Mouse (Mus musculus) olfactory bulb, adult 2 months (tissue): ENCODE measurements around the gene Man2a2.

Experiments used
- CTCF ChIP-seq: fragments of 200-500 bp; IDR thresholded peaks from 2 replicates; pipeline ENCODE4 v1.5.1; 2012; ENCODE audit warnings: low read depth, mild to moderate bottlenecking, low read length, moderate library complexity; ENCODE audit not compliant: insufficient read depth
- POLR2A ChIP-seq: fragments of 200-500 bp; IDR thresholded peaks from 2 replicates; pipeline ENCODE4 v1.6.1; 2012; ENCODE audit warnings: mild to moderate bottlenecking, low read depth, low read length, moderate library complexity; ENCODE audit not compliant: insufficient read depth

GRCm38 (mm10) chr7:80310771-80311170 is 60.4 kb downstream of the Man2a2 start:
- TF ChIP-seq POLR2A (no peak), CTCF (no peak)
